Mouse (Mus musculus): ENCODE data around the gene Ski.

The Ski gene

DNA sequence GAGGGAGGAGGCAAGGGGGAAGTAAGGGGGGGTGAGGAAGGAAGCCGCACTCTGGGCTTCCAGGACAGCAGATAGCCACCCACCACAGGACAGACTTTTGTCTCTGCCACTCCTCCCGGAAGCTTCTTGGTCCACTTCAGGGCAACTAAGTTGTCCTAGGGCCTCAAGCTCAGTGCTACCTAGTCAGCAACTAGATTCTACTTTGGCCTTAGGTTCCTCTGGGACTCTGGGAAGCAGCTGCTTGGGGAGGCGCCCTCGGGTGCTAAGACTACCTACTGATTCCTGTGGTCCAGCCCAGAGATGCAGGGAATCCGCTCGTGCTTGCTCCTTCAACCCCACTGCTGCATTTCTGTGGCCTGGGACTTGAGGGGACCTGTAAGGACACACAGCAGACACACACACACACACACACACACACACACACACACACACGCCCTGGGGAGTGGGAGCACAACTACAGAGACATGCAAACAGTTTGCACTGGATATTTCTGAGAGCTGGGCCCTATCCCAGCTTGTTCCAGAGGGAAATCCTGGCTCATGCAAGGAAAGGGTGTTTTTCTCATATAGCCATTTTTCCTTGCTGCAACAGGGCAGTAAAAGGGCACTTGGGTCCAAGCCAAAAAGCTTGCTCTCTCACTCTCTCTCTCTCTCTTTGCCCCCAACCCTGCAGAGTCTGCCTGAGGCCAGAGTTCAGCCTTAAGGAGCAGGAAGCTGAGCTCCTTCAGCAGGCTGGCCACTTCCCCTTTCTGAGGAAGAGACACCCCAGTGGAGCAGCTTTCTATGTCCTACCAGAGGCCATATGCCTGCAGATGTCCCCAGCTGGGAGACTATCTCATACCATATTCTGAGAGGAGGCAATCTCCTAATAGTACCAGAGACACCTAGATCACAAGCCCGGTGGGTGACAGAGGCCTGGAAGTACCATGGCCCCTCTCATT is 12.2 kb upstream of the Ski start:
- DNase-seq (ENCODE audit: low read depth, low spot score) = no peak

DNA sequence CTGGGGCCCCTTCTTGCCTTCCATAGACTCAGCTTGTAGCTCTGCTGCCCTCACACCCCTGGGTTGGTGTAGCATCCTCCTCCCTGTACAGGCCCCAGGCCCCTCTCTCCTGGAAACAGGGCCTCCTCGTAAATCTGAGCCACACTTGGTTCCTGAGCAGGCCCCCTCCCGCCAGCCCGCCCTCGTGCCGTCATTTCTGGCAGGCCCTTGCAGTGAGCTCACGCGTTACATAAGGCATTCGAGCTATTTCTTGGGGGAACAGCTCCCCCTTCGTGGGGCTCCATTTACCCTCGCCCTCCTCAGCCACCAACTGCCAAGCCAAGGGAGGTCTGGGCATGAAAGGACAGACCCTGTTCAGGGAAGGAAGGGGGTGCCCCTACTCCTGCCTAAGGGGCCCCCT is 11.5 kb upstream of the Ski start:
- DNase-seq (ENCODE audit: low read depth, low spot score) = no peak

GRCm38 (mm10) chr4:155228461-155228860 is 6.1 kb upstream of the Ski start:
- DNase-seq (ENCODE audit: low read depth, low spot score) = no peak

DNA sequence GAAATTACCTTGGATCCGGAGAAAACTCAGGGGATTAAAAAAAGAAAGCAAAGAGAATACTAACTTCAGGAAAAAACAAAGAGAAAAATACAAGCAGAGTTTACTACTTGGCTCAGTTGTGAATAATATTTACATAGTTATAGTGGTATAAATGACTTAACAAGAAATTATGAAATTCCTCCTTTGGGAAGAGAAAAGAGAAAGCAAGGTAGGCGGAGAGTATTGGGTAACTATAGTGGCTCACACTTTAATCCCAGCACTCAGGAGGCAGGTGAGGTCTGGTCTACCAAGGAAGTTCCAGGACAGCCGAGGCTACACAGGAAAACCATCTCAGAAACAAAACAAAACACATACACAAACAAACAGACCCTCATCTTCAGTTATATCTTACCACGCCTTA is 5.6 kb upstream of the Ski start:
- DNase-seq (ENCODE audit: low read depth, low spot score) = no peak

- DNase-seq (ENCODE audit: low read depth, low spot score) = no peak
These were observed 3.5 kb upstream of the Ski start for GRCm38 (mm10) chr4:155225918-155226317.

- DNase-seq (ENCODE audit: low read depth, low spot score) = peak; percentile 21
These were observed 1.5 kb upstream of the Ski start for GRCm38 (mm10) chr4:155223594-155224528.

GRCm38 (mm10) chr4:155222841-155223593 is 625 bp upstream of the Ski start:
- DNase-seq (ENCODE audit: low read depth, low spot score) = peak; percentile 93

DNA sequence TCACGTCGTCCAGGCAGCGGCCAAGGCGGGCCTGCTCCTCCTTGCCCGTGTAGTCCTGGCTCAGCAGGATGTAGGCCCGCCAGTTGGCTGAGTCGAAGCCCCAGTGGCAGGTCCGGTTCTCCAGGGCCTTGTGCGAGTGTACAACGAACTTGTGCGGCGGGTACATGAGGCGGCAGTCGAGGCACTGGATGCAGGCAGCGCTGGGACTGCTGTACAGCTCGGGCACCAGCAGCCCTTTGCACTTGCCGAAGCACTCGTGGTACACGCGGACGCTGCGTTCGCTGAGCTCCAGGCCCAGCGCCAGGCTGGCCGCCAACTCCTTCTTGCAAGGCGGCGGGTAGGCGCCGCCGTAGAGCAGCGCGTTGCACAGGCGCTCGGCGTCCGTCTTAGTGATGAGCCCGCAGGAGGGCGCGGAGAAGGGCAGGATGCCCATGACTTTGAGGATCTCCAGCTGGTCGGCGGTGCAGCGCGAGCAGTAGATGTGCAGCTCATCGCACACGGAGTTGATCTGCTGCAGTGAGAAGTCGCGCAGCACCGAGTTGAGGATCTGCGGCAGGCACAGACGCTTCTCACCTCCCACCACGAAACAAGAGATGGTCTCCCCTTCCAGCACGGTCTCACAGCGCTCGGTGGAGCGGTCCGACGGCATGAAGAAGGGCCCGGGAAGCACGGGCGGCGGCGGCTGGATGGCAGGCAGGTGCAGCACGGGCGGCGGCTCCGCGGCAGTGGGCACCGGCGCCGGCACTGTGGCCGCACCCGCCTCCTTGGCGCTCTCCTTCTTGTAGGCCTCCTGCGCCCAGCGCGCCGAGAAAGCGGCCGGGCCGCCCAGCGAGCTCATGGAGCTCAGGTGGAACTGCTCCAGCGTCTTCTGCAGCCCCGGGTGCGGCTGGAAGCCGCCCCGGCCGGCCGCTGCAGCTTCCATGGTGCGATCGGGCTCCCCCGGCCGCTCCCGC is 517 bp downstream of the Ski start:
- DNase-seq (ENCODE audit: low read depth, low spot score) = peak; percentile 40

- DNase-seq (ENCODE audit: low read depth, low spot score) = no peak
These were observed 1.3 kb downstream of the Ski start for GRCm38 (mm10) chr4:155221106-155221505.

DNA sequence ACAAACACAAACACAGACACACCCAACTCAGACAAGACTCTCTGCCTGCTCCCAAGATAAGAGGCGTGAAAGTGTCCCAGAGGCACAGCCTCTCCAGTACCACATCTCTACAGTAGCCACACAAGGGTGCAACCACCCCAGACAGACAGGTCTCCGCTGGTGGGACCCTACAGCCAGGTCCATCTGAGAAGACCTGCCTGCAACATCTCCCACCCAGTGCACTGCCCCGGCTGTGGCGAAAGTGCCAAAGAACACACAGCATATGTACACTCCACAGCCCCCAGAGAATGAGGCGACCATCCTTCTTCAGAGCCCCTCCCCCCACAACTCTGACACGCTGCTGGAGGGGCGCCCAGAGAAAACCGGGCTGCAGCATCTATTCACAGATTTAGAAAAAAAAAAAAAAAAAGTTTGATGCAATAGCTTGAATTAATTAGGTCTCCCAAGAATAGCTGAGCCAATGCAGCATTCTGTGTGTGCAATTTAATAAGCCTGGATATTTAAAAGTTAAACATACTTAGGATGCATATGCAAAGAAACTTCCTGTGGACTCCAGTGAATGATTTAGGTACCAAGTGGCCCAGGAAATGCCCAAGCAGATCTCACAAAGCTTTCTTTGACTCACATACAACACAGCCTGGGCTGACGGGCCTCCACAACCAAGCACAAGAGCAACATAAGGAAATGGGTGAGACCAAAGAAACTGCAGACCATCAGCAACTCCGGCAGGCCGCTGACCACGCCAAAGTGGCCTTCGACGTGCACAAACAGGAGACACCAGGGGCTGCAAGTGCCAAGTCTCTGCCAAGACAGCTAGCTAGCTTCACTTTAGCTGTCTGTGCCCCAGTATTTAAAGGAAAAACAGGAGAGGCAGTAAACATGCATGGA is 1.9 kb downstream of the Ski start:
- DNase-seq (ENCODE audit: low read depth, low spot score) = no peak

DNA sequence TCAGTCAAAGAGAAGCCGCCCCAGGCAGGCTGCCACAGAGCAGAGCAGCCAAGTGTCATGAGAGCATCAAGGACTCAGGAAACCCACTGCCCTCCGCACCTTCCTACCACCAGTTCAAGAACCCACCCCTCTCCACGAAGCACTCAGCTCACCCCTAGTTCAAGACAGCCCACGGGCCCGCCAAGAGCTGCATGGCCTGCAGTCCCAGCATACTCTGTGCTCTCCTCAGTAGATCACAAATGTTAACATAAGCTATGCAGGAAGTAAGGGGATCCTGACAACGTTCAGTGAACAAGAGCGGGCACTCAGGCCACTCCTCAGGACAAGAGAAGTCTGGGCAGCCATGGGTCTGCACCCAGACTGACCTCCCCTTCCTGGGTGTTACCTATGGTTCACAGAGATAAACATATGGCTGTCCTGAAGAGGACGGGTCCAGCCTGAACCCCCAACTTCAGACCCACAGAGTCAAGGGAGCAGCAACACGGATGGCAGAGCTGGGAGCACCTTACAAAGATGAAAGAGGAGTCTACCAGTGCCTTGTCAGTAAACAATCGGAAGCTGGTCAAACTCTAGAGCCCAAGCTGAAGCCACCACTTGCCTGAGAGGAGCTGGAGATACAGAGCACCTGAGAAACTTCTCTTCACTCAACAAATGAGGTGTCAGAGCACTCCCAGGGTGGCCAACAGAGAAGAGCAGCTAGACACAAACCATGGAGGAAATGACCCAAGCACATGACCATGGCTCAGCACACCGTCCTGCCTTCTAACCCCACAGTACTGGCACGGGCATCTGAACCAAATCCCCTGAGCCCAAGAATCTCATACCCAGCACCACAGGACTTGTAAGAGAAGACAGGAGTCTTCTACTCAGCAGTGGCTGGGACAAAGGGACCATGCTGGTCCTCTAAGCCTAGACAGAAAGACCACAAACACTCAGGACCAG is 2.9 kb downstream of the Ski start:
- no peak for DNase-seq (ENCODE audit: low read depth, low spot score)

GRCm38 (mm10) chr4:155218104-155218732 is 4.2 kb downstream of the Ski start:
- DNase-seq (ENCODE audit: low read depth, low spot score) = peak; percentile 39

DNA sequence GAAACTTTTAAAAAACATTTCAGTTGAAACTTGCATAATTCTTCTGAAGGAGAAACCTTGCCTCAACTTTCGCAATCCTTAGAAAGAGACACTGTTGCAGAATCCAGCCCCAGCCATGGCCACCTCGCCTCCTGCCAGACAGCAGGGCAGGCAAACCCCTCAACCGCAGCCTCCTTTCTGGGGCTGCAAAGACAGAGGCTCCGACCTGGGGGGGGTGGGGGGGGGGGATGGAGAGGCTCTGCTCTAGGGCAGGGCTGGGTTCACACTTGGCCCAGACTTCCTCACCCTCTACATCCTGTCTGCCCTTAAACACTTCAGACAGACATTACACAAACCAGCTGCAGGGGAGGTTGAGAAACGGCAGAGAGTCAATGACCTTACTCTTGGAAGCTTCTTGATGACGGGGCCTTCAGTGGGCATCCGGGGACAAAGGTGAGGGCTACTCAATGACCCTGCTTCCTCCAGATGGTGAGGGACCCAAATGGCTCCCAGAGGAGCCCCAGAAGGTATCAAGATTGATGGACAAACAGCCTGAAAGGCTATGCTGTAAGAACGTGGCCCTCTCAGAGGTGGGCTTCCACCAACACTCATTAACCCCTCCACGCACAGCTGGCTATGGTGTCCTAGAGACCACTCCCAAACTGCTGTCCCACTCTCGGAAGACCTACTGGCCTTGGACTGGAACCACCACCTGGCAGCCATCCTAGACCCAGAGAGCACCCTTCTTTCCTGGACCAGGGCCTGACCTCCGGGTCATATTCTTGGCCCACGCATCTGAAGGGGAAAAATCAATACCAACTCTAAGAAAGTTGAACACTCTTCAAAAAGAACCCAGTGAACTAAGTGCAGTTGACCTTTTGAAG is 4.9 kb downstream of the Ski start:
- no peak for DNase-seq (ENCODE audit: low read depth, low spot score)

DNA sequence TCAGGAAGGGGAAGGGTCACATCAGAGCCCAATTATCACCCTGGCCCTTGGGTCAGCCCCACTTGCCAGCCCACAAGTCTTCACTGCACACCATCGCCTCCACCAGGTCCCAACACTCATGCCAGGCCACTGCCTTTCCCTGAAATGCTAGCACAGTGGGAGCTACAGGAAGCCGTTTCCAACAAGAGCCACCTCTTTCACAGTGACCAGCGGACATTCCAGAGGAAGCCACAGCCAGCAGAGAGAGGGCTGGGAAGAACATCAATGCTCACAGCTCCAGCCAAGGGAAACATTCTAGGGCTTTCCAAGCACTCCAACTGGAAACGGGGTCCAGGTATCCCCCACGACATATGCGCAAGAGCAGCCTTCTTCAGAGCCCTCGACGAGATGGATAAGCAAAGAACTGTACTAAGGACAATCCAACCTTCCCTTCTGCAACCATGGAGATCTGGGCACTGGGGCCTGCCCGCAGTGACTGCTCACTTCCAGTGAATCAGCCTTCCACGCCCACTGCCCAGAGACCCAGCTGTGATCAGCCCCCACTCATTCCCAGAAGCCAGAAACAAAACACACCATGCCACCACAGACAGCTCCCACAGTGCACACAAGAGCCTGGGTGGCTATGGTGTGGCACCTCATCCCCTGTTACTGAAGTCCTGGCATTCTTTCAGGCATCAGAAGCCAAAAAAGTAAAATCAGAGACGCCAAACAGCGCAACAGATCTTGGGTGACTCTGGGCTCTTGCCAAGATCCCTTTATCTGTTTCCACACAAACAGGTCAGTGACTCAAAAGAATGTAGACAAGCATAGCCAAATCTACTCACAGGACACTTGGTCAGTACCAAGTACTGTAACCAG is 6.4 kb downstream of the Ski start:
- DNase-seq (ENCODE audit: low read depth, low spot score) = no peak

GRCm38 (mm10) chr4:155215203-155215602 is 7.2 kb downstream of the Ski start:
- DNase-seq (ENCODE audit: low read depth, low spot score) = no peak

- DNase-seq (ENCODE audit: low read depth, low spot score) = no peak
These were observed 7.6 kb downstream of the Ski start for GRCm38 (mm10) chr4:155214793-155215192.

Data from ES-CJ7 (cell line).